Comparison of ENCODE assay signal across 8 mouse cellular contexts in the genomic region with DNA sequence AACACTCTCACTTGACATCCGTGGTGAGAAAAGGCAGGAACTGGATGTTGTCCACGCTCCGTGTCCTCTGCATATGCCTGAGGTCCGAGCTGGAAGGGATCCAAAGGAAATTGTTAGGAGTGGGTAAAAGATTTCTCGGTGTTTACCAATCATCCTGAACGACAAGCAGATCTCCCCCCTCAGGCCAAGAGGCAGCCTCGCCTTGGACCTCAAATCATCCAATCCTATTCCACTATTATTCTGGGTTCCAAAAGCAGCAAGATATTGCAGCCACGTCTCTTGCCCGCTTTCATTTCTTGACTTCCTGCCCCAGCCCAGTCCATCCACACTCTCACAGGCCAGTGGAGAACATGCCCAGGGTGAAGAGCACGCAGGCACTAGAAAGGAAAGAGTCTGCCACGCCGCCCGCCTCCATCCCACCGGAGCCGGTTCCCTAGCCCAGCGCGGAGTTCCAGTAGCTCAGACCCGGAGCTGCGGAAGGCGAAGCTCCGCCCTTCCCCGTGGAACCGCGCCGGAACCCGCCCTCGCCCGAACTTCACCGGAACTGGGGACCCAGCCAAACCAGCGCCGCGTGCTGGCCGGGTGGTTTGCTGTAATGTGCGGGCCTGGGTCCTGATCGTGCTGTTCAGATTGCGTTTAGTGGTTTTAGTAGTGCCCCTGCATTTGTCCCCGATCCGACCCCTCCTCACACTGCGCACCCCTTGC. TPM values are rescaled to one million over a fixed set of nuclear protein-coding genes. Genes with fewer than 3 reads are reported as not detected.
DNase-seq lines count a peak whose midpoint lies in the region; ATAC-seq and TF ChIP-seq lines count a peak whose summit lies in the region.

Gene Slc50a1, minus strand, starts transcription at position 520 of the 705 bp plus-strand sequence.

- CTCF ChIA-PET in Patski (lab: Charles Lee): interaction anchor here (1.1 to 4.0 kb wide), 5 partner anchors 12 to 29 kb away, joined by 3 to 35 read pairs (median 7); partner anchors contain the start of genes Krtcap2 and Trim46

- POLR2A ChIA-PET in Patski (lab: Charles Lee): interaction anchor here (0.9 to 5.1 kb wide), 9 partner anchors 8 to 38 kb away, joined by 3 to 31 read pairs (median 3); partner anchors contain the start of genes Krtcap2 and Trim46

- intact Hi-C loops in gastrocnemius, adult 2 months (cut with DNase I): no loop called here

- in situ Hi-C loops in Patski (cut with MboI; ENCODE audit: low pct_unique_long_range_greater_than_20kb): no loop called here

- no peaks in the 10 kb centered on the region for H3K9me3 ChIP-seq in hindbrain, embryonic 15.5 days

- H3K36me3 ChIP-seq in hindbrain, embryonic 15.5 days: no peaks in the 10 kb centered on the region

- WGBS in hindbrain, embryonic 15.5 days: 2% methylated on average over 39 of the region's 39 CpGs

- ATAC-seq in Patski: peak; percentile 24
- peak; percentile 58 for ATAC-seq in hindbrain, embryonic 15.5 days (ENCODE audit: low FRiP score, low read depth)
- ATAC-seq in megakaryocyte, adult 5-6 weeks (ENCODE audit: poor library complexity, severe bottlenecking): peak; percentile 85

- H3K4me2 ChIP-seq in hindbrain, embryonic 15.5 days: peak within 1 kb of the TSS; percentile 82

- peak within 1 kb of the TSS; percentile 69 for H3K9ac ChIP-seq in hindbrain, embryonic 15.5 days

- DNase-seq in Patski (ENCODE audit: low read depth, low spot score): no peak
- peak; percentile 89 to 94 for DNase-seq in cerebellum, postnatal 25 days
- peak; percentile 95 for DNase-seq in gastrocnemius, adult 2 months
- DNase-seq in left cerebral cortex, adult 8-10 months (ENCODE audit: low spot score in 2 of 2): peak; percentile 67 to 73
- peak; percentile 87 for DNase-seq in right cerebral cortex, postnatal 14 days
- peak; percentile 87 for DNase-seq in urinary bladder, postnatal 25 days (ENCODE audit: low spot score)

- peaks cover 48% of the 10 kb centered on the region for H3K4me1 ChIP-seq in hindbrain, embryonic 15.5 days (replicated peaks)

- H3K27me3 ChIP-seq in Patski: no peaks in the 10 kb centered on the region
- H3K27me3 ChIP-seq in hindbrain, embryonic 15.5 days: no peaks in the 10 kb centered on the region

- peak within 1 kb of the TSS; percentile 88 for H3K4me3 ChIP-seq in gastrocnemius, adult 2 months
- peak within 1 kb of the TSS; percentile 59 for H3K4me3 ChIP-seq in hindbrain, embryonic 15.5 days

- TF ChIP-seq CTCF in Patski (IDR thresholded peaks at IDR 0.05): no peak
- TF ChIP-seq CTCF in gastrocnemius, adult 2 months (IDR thresholded peaks at IDR 0.05): peak; percentile 64

- peak within 1 kb of the TSS; percentile 90 for H3K27ac ChIP-seq in gastrocnemius, adult 2 months
- H3K27ac ChIP-seq in hindbrain, embryonic 15.5 days (replicated peaks): peak within 1 kb of the TSS; percentile 87

RNA-seq across cellular contexts. Expression of gene Slc50a1, which starts in this region (rescaled TPM):
- polyA plus RNA-seq in Patski (2021): 88.3 TPM
- total RNA-seq in gastrocnemius, adult 2 months (2021): 1 to 10 TPM; 8.9 to 9.7 TPM
- polyA plus RNA-seq in hindbrain, embryonic 15.5 days (2015; fragmentation: Nextera tagmentation; extraction: Ambion mirVana): 36.2 and 38.5 TPM in 2 replicates
- 10 to 100 TPM; 38.0 to 48.9 (median 45.5) TPM for total RNA-seq in left cerebral cortex, adult 8-10 months (2022)
- 42.9 and 68.4 TPM in 2 replicates for total RNA-seq in megakaryocyte, adult 5-6 weeks (2015)
- 31.5 and 52.2 TPM in 2 replicates for total RNA-seq in megakaryocyte, adult 5-6 weeks (2017)

Comparison
In these comparisons a context has a peak if more than half of its experiments do, and no peak if none do; other contexts are left out.
1. ATAC-seq: peak in every context shown above with its lines; median percentile 85 in megakaryocyte, adult 5-6 weeks; 58 in hindbrain, embryonic 15.5 days; 24 in Patski.